In the genomic region with DNA sequence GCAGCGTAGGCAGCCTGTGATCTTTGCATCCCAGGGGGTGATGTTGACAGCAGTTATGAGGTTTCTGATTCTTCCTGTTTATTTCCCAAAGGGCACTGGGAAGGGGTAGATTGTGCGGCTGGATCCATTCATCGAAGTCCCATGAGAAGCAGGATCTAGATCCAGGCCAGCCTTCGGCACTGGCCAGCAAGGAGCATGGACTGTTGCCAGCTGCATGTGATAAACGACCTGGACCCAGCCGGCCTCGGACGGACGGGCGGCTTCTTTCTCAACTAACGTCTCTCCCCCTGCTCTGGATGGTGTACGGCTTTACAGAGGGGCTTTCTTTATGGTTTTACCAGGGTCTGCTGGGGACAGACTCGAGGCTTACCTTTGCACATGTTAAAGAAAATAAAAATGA, we compare ENCODE assay signal across 7 mouse cellular contexts. TPM values are rescaled to one million over a fixed set of nuclear protein-coding genes. Genes with fewer than 3 reads are reported as not detected.
DNase-seq lines count a peak whose midpoint lies in the region.

No protein-coding gene starts in this region.

- peak; percentile 26 for DNase-seq in gastrocnemius, postnatal 10 days
- DNase-seq in gastrocnemius, adult 8-10 months (ENCODE audit: low spot score in 2 of 2): no peak
- DNase-seq in kidney, postnatal 36 days: peak; percentile 20 to 56
- no peak for DNase-seq in kidney, adult 11 months
- DNase-seq in adrenal gland, adult 2 months: peak; percentile 67
- peak; percentile 78 to 80 for DNase-seq in cerebellum, postnatal 10 days
- no peak for DNase-seq in thymus, postnatal 4 days

RNA-seq across cellular contexts. Expression of gene Wnt3, which starts 42.0 kb away (rescaled TPM):
- under 1 TPM; 0.27 to 0.42 TPM for total RNA-seq in gastrocnemius, postnatal 10 days (2021)
- under 1 TPM in 2 of 4 experiments, not detected in 2; 0.07 to 0.09 TPM for total RNA-seq in gastrocnemius, adult 8-10 months (2022)
- under 1 TPM in 1 of 2 experiments, not detected in 1; 0.17 TPM for total RNA-seq in adrenal gland, adult 2 months (2021)
- not detected in 2 replicates for polyA plus RNA-seq in adrenal gland, adult 2 months (2012; rRNA removed)

Comparison
In these comparisons a context has a peak if more than half of its experiments do, and no peak if none do; other contexts are left out.
1. DNase-seq: peak in gastrocnemius, postnatal 10 days (single experiment), kidney, postnatal 36 days (2 of 2), adrenal gland, adult 2 months (single experiment) and cerebellum, postnatal 10 days (2 of 2); none in gastrocnemius, adult 8-10 months (0 of 2), kidney, adult 11 months (single experiment) and thymus, postnatal 4 days (single experiment).